Mouse (Mus musculus): ENCODE measurements around the gene Jhy.
A peak's percentile ranks its signal among the peaks of the same experiment; 100 is the strongest.

DNA sequence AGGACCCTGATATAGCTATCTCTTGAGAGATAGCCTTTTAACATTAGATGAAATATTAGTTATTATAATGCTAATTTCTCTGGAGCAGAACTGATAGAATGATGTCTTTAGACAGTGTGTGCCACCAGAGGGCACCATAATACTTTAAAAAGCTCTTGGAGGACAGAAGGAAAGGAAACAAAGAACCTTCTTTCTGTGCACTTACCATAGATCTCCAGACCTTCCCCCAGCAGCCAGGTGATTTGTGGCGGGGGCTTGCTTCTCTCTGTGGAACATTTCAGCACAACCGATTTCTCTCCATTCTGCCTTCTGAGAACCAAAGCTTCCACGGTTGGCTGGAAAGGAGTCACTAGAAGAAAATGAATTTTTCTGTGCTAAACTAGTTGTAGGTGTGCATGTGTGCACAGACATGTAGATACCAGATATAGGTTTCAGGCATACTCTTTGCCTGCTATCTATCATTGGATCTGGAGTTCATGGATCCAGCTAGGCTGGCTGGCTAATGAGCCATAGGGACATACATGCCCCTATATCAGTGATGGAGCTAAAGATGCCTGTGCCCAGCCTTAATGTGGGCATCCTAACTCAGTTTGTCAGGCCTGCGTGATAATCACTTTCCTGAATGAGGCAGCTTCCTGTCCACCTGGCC is 26.1 kb upstream of the Jhy start:
- peak; percentile 41; the same call in 1 of the 2 replicates for TF ChIP-seq CTCF (IDR thresholded peaks at IDR 0.05; ENCODE audit: borderline replicate concordance, insufficient read depth, low read depth, low read length)
- TF ChIP-seq POLR2A (IDR thresholded peaks at IDR 0.05; ENCODE audit: borderline replicate concordance, insufficient read depth, low read length) = no peak

Data from cerebellum, adult 2 months (tissue).